Mouse (Mus musculus) lung, adult 2 months (tissue): Measurements from ENCODE around the gene Cfap46.

Experiments used
- CTCF ChIP-seq: fragments of 200-500 bp; IDR thresholded peaks from 2 replicates; pipeline ENCODE4 v1.5.1; 2011; ENCODE audit warnings: mild to moderate bottlenecking, low read length, control low read depth; ENCODE audit not compliant: insufficient read depth
- POLR2A ChIP-seq: fragments of 200-500 bp; IDR thresholded peaks from 2 replicates; pipeline ENCODE4 v1.6.1; 2011; ENCODE audit warnings: low read depth, mild to moderate bottlenecking, control low read depth, low read length, borderline replicate concordance; ENCODE audit errors: extremely low read depth

GRCm38 (mm10) chr7:139551519-139551918 is 132.1 kb downstream of the Cfap46 start:
- no peak for TF ChIP-seq CTCF
- no peak for TF ChIP-seq POLR2A
